Mouse (Mus musculus) layer of hippocampus, adult 9-10 months (tissue): Measurements from ENCODE around the gene Celf5.

Experiments
- DNase-seq: peaks from one replicate; pipeline ENCODE4 v3.0.0; 2022; ENCODE audit warnings: low spot score

Gene Celf5

GRCm38 (mm10) chr10:81482533-81482889, at the start of gene Celf5:
Gene Celf5, minus strand, starts transcription at chr10:81482709.
- DNase-seq: no peak

- no peak for DNase-seq
These were observed 44.3 kb upstream of the Celf5 start for GRCm38 (mm10) chr10:81526779-81527178.

- no peak for DNase-seq
These were observed 42.6 kb upstream of the Celf5 start for GRCm38 (mm10) chr10:81525017-81525694.

- DNase-seq: no peak
These were observed 41.6 kb upstream of the Celf5 start, which contains the start of gene Gna15 for GRCm38 (mm10) chr10:81524051-81524605. Gene Gna15, minus strand, starts transcription at chr10:81524225.

GRCm38 (mm10) chr10:81523570-81523969, 41.1 kb upstream of the Celf5 start:
- DNase-seq: no peak

GRCm38 (mm10) chr10:81523142-81523541, 40.6 kb upstream of the Celf5 start:
- DNase-seq: no peak

- no peak for DNase-seq
These were observed 37.5 kb upstream of the Celf5 start for GRCm38 (mm10) chr10:81519978-81520365.

GRCm38 (mm10) chr10:81519227-81519977, 36.9 kb upstream of the Celf5 start:
- DNase-seq: no peak

GRCm38 (mm10) chr10:81518546-81518945, 36.0 kb upstream of the Celf5 start:
- DNase-seq: no peak

GRCm38 (mm10) chr10:81517227-81517626, 34.7 kb upstream of the Celf5 start:
- no peak for DNase-seq

- no peak for DNase-seq
These were observed 31.3 kb upstream of the Celf5 start for GRCm38 (mm10) chr10:81513798-81514197.

- no peak for DNase-seq
These were observed 27.8 kb upstream of the Celf5 start for GRCm38 (mm10) chr10:81510246-81510810.

GRCm38 (mm10) chr10:81507691-81508489, 25.4 kb upstream of the Celf5 start:
- no peak for DNase-seq

GRCm38 (mm10) chr10:81507095-81507494, 24.6 kb upstream of the Celf5 start:
- no peak for DNase-seq

- DNase-seq: no peak
These were observed 22.6 kb upstream of the Celf5 start for GRCm38 (mm10) chr10:81505016-81505664.

GRCm38 (mm10) chr10:81502658-81503057, 20.1 kb upstream of the Celf5 start:
- no peak for DNase-seq

GRCm38 (mm10) chr10:81501863-81502262, 19.4 kb upstream of the Celf5 start:
- no peak for DNase-seq

- no peak for DNase-seq
These were observed 17.5 kb upstream of the Celf5 start, which contains the start of gene S1pr4 for GRCm38 (mm10) chr10:81500032-81500431. Gene S1pr4, minus strand, starts transcription at chr10:81500132.

GRCm38 (mm10) chr10:81499250-81499901, 16.9 kb upstream of the Celf5 start:
- DNase-seq: no peak

- no peak for DNase-seq
These were observed 16.1 kb upstream of the Celf5 start for GRCm38 (mm10) chr10:81498316-81499249.
